Mouse (Mus musculus) left cerebral cortex, adult 2 months (tissue): ENCODE results near the gene Ppp4c. TPM values are rescaled to one million over a fixed set of nuclear protein-coding genes. Genes with fewer than 3 reads are reported as not detected.

Source experiments
- DNase-seq, 2 experiments: peaks; one replicate each; pipeline ENCODE4 v3.0.0; 2021 to 2022; ENCODE audit warnings: low spot score in 2 of 2, mixed read lengths in 1 of 2; ENCODE audit errors: extremely low spot score in 1 of 2
- H3K27ac ChIP-seq: fragments of 200-600 bp; 2 replicates; pipeline ENCODE4 v1.8.1; 2022
- H3K4me3 ChIP-seq: fragments of 200-600 bp; 2 replicates; pipeline ENCODE4 v1.8.1; 2022
- CTCF ChIP-seq: fragments of 200-600 bp; IDR thresholded peaks from 2 replicates; pipeline ENCODE4 v1.8.1; 2022; ENCODE audit warnings: antibody characterized with exemption, mild to moderate bottlenecking, moderate library complexity
- intact Hi-C: fragments of 180-260 bp; cut with DNase I; formaldehyde crosslinking; loops from one replicate; pipeline ENCODE4 v1.15.1; 2025
- total RNA-seq, 2 experiments: library from RNA; stranded (reverse); gene quantifications; 2 replicates each; pipeline ENCODE4 v1.2.3; 2021

Ppp4c gene
- total RNA-seq, 2 experiments from 2014 or later, result 50.4 TPM

DNA sequence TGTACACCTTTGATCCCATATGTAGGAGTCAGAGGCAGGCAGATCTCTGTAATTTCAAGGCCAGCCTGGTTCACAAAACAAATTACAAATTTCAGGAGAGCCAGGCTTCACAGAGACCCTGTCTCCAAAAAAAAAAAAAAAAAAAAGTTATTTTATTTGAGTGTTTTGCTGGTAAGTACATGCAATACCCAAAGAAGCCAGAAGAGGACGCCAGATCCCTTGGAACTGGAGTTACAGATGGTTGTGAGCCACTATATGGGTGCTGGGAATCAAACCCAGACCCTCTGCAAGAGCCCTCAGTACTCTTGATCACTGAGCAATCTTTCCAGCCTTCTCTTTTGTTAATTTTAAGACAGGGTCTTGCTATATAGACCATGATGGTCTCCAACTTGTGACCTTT lies 26.5 kb upstream of the Ppp4c start:
- DNase-seq, result no peak
- no peak overlapping the region for H3K4me3 ChIP-seq
- intact Hi-C loops, result no loop called here
- TF ChIP-seq CTCF, result peak; percentile 23
- no peak overlapping the region for H3K27ac ChIP-seq

DNA sequence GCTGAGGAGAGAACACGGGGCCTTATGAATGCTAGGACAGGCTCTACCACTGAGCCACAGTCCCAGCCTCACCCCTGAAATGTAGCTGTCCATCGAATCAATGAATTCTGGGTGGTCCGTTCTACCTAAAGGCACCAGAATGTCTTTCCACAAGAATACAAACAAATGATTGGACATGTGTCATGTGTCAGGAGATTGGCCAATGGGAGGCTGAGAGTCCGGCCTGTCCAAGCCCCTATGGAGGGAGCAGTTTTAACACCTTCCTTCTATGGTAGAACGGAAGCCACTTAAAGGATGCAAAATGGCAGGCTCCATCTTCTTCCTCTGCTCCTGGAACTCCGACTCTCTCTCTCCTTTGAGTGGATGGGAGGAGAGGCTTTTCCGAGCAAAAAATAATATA lies 25.3 kb upstream of the Ppp4c start:
- Histone ChIP-seq H3K4me3 (no peak overlapping the region), H3K27ac (no peak overlapping the region)
- intact Hi-C loops, result no loop called here
- DNase-seq, result no peak
- no peak for TF ChIP-seq CTCF

GRCm38 (mm10) chr7:126816494-126816893 lies 24.2 kb upstream of the Ppp4c start:
- intact Hi-C loops, result no loop called here
- Histone ChIP-seq H3K27ac (no peak overlapping the region), H3K4me3 (no peak overlapping the region)
- no peak for TF ChIP-seq CTCF
- no peak for DNase-seq

GRCm38 (mm10) chr7:126815726-126816222 lies 23.5 kb upstream of the Ppp4c start:
- DNase-seq, result no peak
- TF ChIP-seq CTCF, result no peak
- Histone ChIP-seq H3K4me3 (no peak overlapping the region), H3K27ac (no peak overlapping the region)
- intact Hi-C loops, result no loop called here

GRCm38 (mm10) chr7:126809723-126810369 lies 17.6 kb upstream of the Ppp4c start:
- TF ChIP-seq CTCF, result no peak
- Histone ChIP-seq H3K27ac (no peak overlapping the region; the same call in 1 of the 2 replicates), H3K4me3 (no peak overlapping the region; the same call in 1 of the 2 replicates)
- no peak for DNase-seq
- intact Hi-C loops, result no loop called here

- intact Hi-C loops, result no loop called here
- TF ChIP-seq CTCF, result no peak; the same call in 1 of the 2 replicates
- DNase-seq, result peak; percentile 90 to 92
- Histone ChIP-seq H3K27ac (peak overlapping the region; percentile 56), H3K4me3 (peak overlapping the region; percentile 57)
Measured at GRCm38 (mm10) chr7:126808703-126809455, 16.6 kb upstream of the Ppp4c start.

DNA sequence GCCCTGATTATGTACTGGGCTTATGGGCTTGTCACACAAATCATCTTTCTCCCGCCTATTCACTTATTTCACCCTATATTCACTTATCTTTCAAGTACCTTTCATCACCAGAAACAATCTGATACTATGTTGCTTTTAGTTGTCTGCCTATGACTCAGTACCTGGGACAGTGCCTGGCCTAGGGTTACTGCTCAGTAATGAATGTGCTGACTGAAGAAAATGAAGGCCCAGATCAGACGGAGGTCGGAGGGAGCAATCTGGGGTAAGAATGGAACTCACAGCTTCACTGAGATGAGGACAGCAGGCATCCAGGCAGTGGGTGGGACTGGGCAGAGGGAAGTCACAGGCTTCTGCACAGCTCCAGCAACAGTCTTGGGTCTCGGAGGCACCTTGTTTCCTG lies 15.1 kb upstream of the Ppp4c start:
- no peak for DNase-seq
- intact Hi-C loops, result no loop called here
- H3K4me3 ChIP-seq, result no peak overlapping the region
- TF ChIP-seq CTCF, result no peak
- H3K27ac ChIP-seq, result no peak overlapping the region

DNA sequence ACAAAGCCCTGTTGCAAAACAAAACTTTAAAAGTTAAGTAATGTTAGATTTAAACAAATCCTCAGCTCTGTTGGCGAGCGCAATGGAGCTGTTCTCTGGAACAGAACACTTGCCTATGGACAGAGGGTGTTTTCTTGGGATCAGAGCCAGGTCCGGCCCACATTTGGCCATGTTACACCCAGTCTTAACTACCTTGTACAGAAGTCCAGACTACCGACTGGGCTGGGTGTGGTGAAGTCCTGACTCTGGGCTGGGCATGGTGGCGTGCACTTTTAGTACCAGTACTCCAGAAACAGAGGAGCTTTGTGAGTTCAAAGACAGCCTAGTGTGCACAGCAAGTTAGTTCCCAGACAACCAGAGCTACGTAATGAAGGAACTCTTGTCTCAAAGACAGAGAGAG lies 14.7 kb upstream of the Ppp4c start:
- no peak for DNase-seq
- Histone ChIP-seq H3K27ac (no peak overlapping the region), H3K4me3 (no peak overlapping the region)
- TF ChIP-seq CTCF, result no peak
- intact Hi-C loops, result no loop called here

DNA sequence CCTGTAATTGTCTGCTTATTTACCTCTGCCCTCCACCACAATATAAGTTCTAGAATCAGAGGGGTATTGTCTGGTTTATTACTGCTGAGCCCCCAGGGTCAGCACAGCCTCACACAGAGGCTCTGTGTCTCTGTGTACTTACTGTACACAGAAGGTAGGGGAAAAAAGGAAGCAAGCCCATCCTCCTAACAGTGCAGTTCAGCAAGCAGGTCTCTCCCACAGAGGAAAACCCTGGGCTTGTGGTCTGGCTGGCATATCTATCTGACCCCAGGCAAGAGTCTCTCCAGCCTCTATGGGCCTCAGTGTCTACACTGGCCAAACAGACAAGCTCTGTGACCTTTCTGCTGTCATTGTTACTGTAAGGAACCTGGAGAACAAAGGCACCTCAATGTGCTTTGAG lies 11.5 kb upstream of the Ppp4c start:
- H3K27ac ChIP-seq, result no peak overlapping the region
- intact Hi-C loops, result no loop called here
- TF ChIP-seq CTCF, result no peak
- H3K4me3 ChIP-seq, result no peak overlapping the region
- DNase-seq, result no peak

DNA sequence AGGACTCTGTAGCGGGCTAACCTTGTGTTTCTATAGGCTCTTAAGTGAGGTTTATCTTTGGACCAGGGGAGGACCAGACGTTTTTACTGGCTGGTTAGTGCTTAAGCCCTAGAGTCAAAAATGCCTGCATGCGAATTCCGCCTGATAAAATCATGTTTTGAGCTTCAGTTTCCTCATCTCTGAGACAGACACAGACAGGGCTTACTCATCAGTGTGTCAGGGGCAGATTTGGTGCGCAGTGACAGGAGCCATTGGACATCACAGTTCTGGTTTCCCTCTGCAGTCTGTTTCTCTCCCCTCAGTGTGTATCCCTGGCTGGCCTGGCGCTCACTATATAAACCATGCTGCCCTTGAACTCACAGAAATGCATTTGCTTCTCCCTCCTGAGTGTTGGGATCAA lies 10.9 kb upstream of the Ppp4c start:
- TF ChIP-seq CTCF, result no peak
- no peak for DNase-seq
- intact Hi-C loops, result no loop called here
- Histone ChIP-seq H3K27ac (no peak overlapping the region), H3K4me3 (no peak overlapping the region)

DNA sequence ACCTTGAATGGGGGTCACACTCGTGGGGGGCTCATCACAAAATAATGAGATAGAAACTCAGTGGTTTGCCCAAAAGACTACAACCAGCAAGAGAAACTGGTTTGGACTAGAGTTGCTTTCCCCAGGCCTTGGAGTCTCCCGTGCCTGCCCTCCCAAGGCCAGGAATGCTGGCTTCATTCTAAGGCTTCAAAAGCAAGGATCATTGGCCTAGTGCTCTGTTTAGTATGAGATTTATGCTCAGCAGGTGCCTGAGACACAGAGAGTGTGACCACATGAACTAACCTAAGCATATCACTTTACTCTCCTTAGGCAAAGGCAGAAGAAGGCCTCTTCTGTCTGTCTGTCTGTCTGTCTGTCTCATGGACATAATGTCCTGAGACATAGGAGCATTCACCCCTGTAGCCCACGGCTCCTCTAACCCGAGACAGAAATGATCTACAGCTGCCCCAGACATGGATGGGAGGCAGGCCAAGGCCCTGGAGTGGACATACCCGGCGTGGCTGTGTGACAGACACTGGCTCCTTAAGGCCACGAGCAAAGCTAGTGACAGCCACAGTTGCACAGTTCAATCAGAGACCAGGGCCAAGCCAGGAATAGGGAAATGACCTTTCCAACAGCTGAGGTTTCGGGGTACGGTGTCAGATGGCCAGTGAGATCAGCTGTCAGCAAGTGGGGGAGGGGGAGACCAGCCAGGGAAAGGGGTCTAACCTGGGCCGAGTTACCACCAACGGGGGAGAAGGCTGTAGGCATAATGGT lies 10.0 kb upstream of the Ppp4c start:
- no peak overlapping the region for H3K4me3 ChIP-seq
- no peak for TF ChIP-seq CTCF
- DNase-seq, result no peak
- intact Hi-C loops, result no loop called here
- no peak overlapping the region for H3K27ac ChIP-seq

DNA sequence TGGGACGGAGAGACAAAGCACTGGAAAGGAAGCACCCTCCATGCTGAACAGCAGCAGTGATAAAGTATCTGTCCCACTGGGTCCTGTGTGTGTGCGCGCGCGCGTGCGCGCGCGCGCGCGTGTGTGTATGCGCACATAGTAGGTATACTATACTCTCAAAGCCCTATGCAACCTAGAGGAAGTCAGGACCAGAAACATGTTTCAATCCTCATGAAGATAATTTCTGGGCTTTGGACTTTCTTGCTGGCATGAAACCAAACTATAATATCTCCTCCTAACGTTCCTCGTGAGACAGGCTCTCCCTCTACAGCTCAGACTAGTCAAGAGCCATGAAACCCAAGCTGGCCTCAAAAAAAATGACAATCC lies 8.7 kb upstream of the Ppp4c start:
- peak overlapping the region; percentile 100 for H3K27ac ChIP-seq
- intact Hi-C loops, result no loop called here

More for the DNA sequence above, 8.7 kb upstream of the Ppp4c start:
- no peak overlapping the region for H3K4me3 ChIP-seq
- TF ChIP-seq CTCF, result no peak
- DNase-seq, result no peak
